Comparison of ENCODE assay signal across 19 mouse cellular contexts in genomic region chr2:80570656-80571055, GRCm38 (mm10). TPM values are rescaled to one million over a fixed set of nuclear protein-coding genes. Genes with fewer than 3 reads are reported as not detected.
DNase-seq lines count a peak whose midpoint lies in the region; ATAC-seq and TF ChIP-seq lines count a peak whose summit lies in the region.
"Had no signal": no experiment of that assay in that cellular context is flagged by ENCODE, and none has a peak within 500 bp of the region (broad histone marks: within the 10 kb centered on the region; RNA-seq: fewer than 3 reads in every experiment).

No protein-coding gene starts in this region.

- H3K4me3 ChIP-seq in heart, postnatal 0 days (ENCODE audit: low read depth, low read length) = no peak overlapping the region
- H3K4me3 ChIP-seq in megakaryocyte, embryonic 14.5 days (replicated peaks) = peak overlapping the region; percentile 65
- H3K4me3 ChIP-seq: embryonic facial prominence, embryonic 13.5 days; forebrain, embryonic 12.5 days; heart, embryonic 13.5 days; hindbrain, embryonic 10.5 days; intestine, embryonic 15.5 days had no signal

- no peak for DNase-seq in frontal cortex, postnatal 36 days (ENCODE audit: low spot score in 2 of 2)
- DNase-seq in heart, postnatal 0 days (ENCODE audit: low spot score) = no peak
- no peak for DNase-seq in heart, postnatal 36 days
- no peak for DNase-seq in embryo, embryonic 10.5 days (ENCODE audit: low spot score)
- DNase-seq: adrenal gland, postnatal 14 days; cerebellum, adult 2 months; cerebellum, postnatal 14 days; gastrocnemius, postnatal 36 days; heart, postnatal 10 days had no signal

- peak; percentile 86 for ATAC-seq in frontal cortex, adult (ENCODE audit: low TSS enrichment)
- no peak for ATAC-seq in heart, postnatal 0 days (ENCODE audit: insufficient read depth, low read depth)
- ATAC-seq in megakaryocyte, adult 5-6 weeks (ENCODE audit: poor library complexity, severe bottlenecking) = no peak
- ATAC-seq: forebrain, embryonic 16.5 days; intestine, embryonic 15.5 days had no signal

- H3K4me2 ChIP-seq in heart, postnatal 0 days (ENCODE audit: low read depth, low read length) = no peak overlapping the region
- H3K4me2 ChIP-seq: embryonic facial prominence, embryonic 13.5 days; forebrain, embryonic 12.5 days; heart, embryonic 13.5 days; hindbrain, embryonic 14.5 days; intestine, embryonic 15.5 days had no signal

- WGBS in heart, postnatal 0 days = 52% methylated on average over 4 of the region's 4 CpGs

- no peaks in the 10 kb centered on the region for H3K9me3 ChIP-seq in heart, postnatal 0 days (replicated peaks; ENCODE audit: control insufficient read depth, low read length)
- H3K9me3 ChIP-seq in megakaryocyte, embryonic 14.5 days = no peaks in the 10 kb centered on the region
- H3K9me3 ChIP-seq: embryonic facial prominence, embryonic 13.5 days; forebrain, embryonic 12.5 days; heart, embryonic 13.5 days; hindbrain, embryonic 10.5 days; intestine, embryonic 15.5 days had no signal

- H3K4me1 ChIP-seq in heart, postnatal 0 days (ENCODE audit: control insufficient read depth, insufficient read depth) = no peaks in the 10 kb centered on the region
- peaks cover 34% of the 10 kb centered on the region for H3K4me1 ChIP-seq in megakaryocyte, embryonic 14.5 days
- H3K4me1 ChIP-seq: forebrain, embryonic 12.5 days; intestine, embryonic 15.5 days had no signal

- 0 out of 2 replicates have a peak overlapping the region, but pooled peaks have one; percentile 3 for H3K27ac ChIP-seq in heart, postnatal 0 days (ENCODE audit: low read depth)
- H3K27ac ChIP-seq: embryonic facial prominence, embryonic 13.5 days; forebrain, embryonic 12.5 days; heart, embryonic 13.5 days; hindbrain, embryonic 10.5 days; hindbrain, embryonic 14.5 days; intestine, embryonic 15.5 days had no signal

- H3K36me3 ChIP-seq in heart, postnatal 0 days (replicated peaks; ENCODE audit: control insufficient read depth, insufficient read depth, low read length) = 0 out of 2 replicates have a peak, but pooled peaks cover 5% of the 10 kb centered on the region
- H3K36me3 ChIP-seq in megakaryocyte, embryonic 14.5 days (replicated peaks; ENCODE audit: low read length) = peaks cover 27% of the 10 kb centered on the region
- H3K36me3 ChIP-seq: embryonic facial prominence, embryonic 13.5 days; forebrain, embryonic 12.5 days; intestine, embryonic 15.5 days had no signal

- no peaks in the 10 kb centered on the region for H3K27me3 ChIP-seq in heart, postnatal 0 days (ENCODE audit: control insufficient read depth, insufficient read depth, low read length)
- no peaks in the 10 kb centered on the region for H3K27me3 ChIP-seq in megakaryocyte, embryonic 14.5 days (replicated peaks)
- H3K27me3 ChIP-seq: embryonic facial prominence, embryonic 13.5 days; forebrain, embryonic 12.5 days; heart, embryonic 13.5 days; intestine, embryonic 15.5 days had no signal

- TF ChIP-seq EP300 in heart, postnatal 0 days (IDR thresholded peaks at IDR 0.05; ENCODE audit: low read depth) = no peak

- TF ChIP-seq CTCF in heart, postnatal 0 days (IDR thresholded peaks at IDR 0.05; ENCODE audit: low read depth) = no peak

- intact Hi-C loops in heart, postnatal 36 days (cut with DNase I) = no loop called here

- H3K9ac ChIP-seq in heart, postnatal 0 days (replicated peaks; ENCODE audit: low read depth, low read length) = no peak overlapping the region
- H3K9ac ChIP-seq: embryonic facial prominence, embryonic 13.5 days; forebrain, embryonic 12.5 days; heart, embryonic 13.5 days; hindbrain, embryonic 14.5 days; intestine, embryonic 15.5 days had no signal

RNA-seq across cellular contexts. Expression of gene Nckap1, which starts 10.5 kb away (rescaled TPM):
- total RNA-seq in heart, postnatal 0 days (2014; rRNA removed; ENCODE audit: low replicate concordance) = 55.2 and 90.0 TPM in 2 replicates
- 30.4 and 34.5 TPM in 2 replicates for polyA plus RNA-seq in heart, postnatal 0 days (2015; fragmentation: Nextera tagmentation; extraction: Ambion mirVana)
- total RNA-seq in heart, postnatal 36 days (2021) = 10 to 100 TPM; 61.8 to 64.2 TPM
- 2.6 and 5.0 TPM in 2 replicates for polyA plus RNA-seq in megakaryocyte, embryonic 14.5 days (2012; ENCODE audit: insufficient read depth, low replicate concordance)
- total RNA-seq in megakaryocyte, adult 5-6 weeks (2015) = 0.40 and 0.73 TPM in 2 replicates
- 0.81 TPM in 2 replicates for total RNA-seq in megakaryocyte, adult 5-6 weeks (2017)

RNA-seq across cellular contexts. Expression of gene Dusp19, which starts 46.2 kb away (rescaled TPM):
- total RNA-seq in heart, postnatal 0 days (2014; rRNA removed; ENCODE audit: low replicate concordance) = 5.1 and 11.0 TPM in 2 replicates
- 9.1 and 10.3 TPM in 2 replicates for polyA plus RNA-seq in heart, postnatal 0 days (2015; fragmentation: Nextera tagmentation; extraction: Ambion mirVana)
- 1 to 10 TPM; 7.9 to 9.8 TPM for total RNA-seq in heart, postnatal 36 days (2021)
- 0.09 TPM in 1 of 2 replicates, not detected in the other for polyA plus RNA-seq in megakaryocyte, embryonic 14.5 days (2012; ENCODE audit: insufficient read depth, low replicate concordance)
- total RNA-seq in megakaryocyte, adult 5-6 weeks (2015) = 4.6 and 4.7 TPM in 2 replicates
- total RNA-seq in megakaryocyte, adult 5-6 weeks (2017) = 1.8 and 3.1 TPM in 2 replicates

RNA-seq across cellular contexts. Expression of gene Nup35, which starts 46.4 kb away (rescaled TPM):
- 7.1 and 15.0 TPM in 2 replicates for total RNA-seq in heart, postnatal 0 days (2014; rRNA removed; ENCODE audit: low replicate concordance)
- polyA plus RNA-seq in heart, postnatal 0 days (2015; fragmentation: Nextera tagmentation; extraction: Ambion mirVana) = 9.1 and 10.7 TPM in 2 replicates
- total RNA-seq in heart, postnatal 36 days (2021) = 1 to 10 TPM; 5.4 to 6.0 TPM
- 1.1 TPM in 1 of 2 replicates, not detected in the other for polyA plus RNA-seq in megakaryocyte, embryonic 14.5 days (2012; ENCODE audit: insufficient read depth, low replicate concordance)
- total RNA-seq in megakaryocyte, adult 5-6 weeks (2015) = 22.4 and 32.9 TPM in 2 replicates
- 23.7 and 31.8 TPM in 2 replicates for total RNA-seq in megakaryocyte, adult 5-6 weeks (2017)

Comparison
In these comparisons a context has a peak if more than half of its experiments do, and no peak if none do; other contexts are left out.
1. RNA of gene Nckap1, which starts 10.5 kb away (total RNA-seq): 55.2 to 90.0 TPM in heart, postnatal 0 days and 61.8 to 64.2 TPM in heart, postnatal 36 days; 0.40 to 0.81 TPM in megakaryocyte, adult 5-6 weeks; every median in the first group is over 10 times any median in the second.